Mouse (Mus musculus) layer of hippocampus, adult 2 months (tissue): ENCODE measurements around the gene Sema5a. TPM values are rescaled to one million over a fixed set of nuclear protein-coding genes. Genes with fewer than 3 reads are reported as not detected.

Experiments used
- DNase-seq, 2 experiments: peaks; one replicate each; pipeline ENCODE4 v3.0.0; 2022; ENCODE audit warnings: low spot score in 2 of 2
- H3K27ac ChIP-seq: fragments of 200-600 bp; 2 replicates; pipeline ENCODE4 v1.8.1; 2022
- H3K4me3 ChIP-seq: fragments of 200-600 bp; 2 replicates; pipeline ENCODE4 v1.8.1; 2022; ENCODE audit warnings: mild to moderate bottlenecking
- CTCF ChIP-seq: fragments of 200-600 bp; conservative IDR thresholded peaks from 2 replicates; pipeline ENCODE4 v1.8.1; 2022; ENCODE audit warnings: antibody characterized with exemption, mild to moderate bottlenecking, moderate library complexity
- total RNA-seq, 2 experiments: library from RNA; stranded (reverse); gene quantifications; 2 replicates each; pipeline ENCODE4 v1.2.3; 2021

Sema5a gene
- total RNA-seq, 2 experiments from 2014 or later, result 90.1 to 98.1 TPM

- no peak for TF ChIP-seq CTCF
These were observed 292.3 kb downstream of the Sema5a start for GRCm38 (mm10) chr15:32536755-32537503.

GRCm38 (mm10) chr15:32537504-32537792 is 292.8 kb downstream of the Sema5a start:
- DNase-seq, result no peak
- H3K4me3 ChIP-seq, result no peak overlapping the region
- TF ChIP-seq CTCF, result no peak
- H3K27ac ChIP-seq, result no peak overlapping the region

More at GRCm38 (mm10) chr15:32536755-32537503, 292.3 kb downstream of the Sema5a start:
- no peak for DNase-seq
- Histone ChIP-seq H3K27ac (no peak overlapping the region), H3K4me3 (no peak overlapping the region)

DNA sequence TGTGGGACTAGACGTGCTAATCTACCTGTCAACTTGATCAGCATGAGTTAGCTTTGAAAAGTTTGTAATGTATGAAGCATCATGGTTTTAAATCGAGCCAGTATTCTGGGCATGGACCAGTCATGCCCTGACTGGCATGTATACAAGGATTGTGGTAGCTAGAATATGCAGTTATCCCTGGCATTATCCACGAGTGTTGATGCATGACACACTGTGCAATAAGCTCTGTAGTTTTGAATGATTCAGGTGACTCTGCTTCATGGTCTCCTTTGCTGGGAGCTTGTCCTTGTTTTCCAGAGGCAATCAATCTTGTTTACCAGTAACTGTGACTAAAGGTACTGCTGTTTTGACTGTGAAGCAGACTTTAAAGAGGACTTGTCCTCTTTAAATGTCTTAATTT is 293.5 kb downstream of the Sema5a start:
- TF ChIP-seq CTCF, result no peak
- Histone ChIP-seq H3K27ac (no peak overlapping the region), H3K4me3 (no peak overlapping the region)
- DNase-seq, result no peak

GRCm38 (mm10) chr15:32542746-32543145 is 298.1 kb downstream of the Sema5a start:
- DNase-seq, result no peak
- Histone ChIP-seq H3K4me3 (no peak overlapping the region), H3K27ac (no peak overlapping the region)
- no peak for TF ChIP-seq CTCF

DNA sequence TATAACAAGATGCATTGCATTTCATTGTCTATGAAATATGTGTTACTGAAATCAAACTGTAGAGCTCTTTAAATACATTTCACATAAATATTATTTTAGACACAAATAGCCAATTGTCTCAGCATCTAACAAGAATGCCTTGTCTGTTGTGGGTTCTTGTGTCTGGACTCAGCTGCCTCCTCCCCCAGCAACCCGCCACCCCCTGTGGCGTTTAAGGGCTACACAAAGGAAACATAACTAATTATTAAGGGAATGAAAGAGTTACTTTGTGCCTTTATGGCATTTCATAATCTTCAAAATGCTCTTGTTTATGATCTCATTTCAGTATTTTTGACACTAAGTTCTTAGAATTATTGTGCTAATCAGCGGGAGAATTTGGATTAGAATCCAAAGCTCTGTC is 298.6 kb downstream of the Sema5a start:
- DNase-seq, result no peak
- TF ChIP-seq CTCF, result no peak

DNA sequence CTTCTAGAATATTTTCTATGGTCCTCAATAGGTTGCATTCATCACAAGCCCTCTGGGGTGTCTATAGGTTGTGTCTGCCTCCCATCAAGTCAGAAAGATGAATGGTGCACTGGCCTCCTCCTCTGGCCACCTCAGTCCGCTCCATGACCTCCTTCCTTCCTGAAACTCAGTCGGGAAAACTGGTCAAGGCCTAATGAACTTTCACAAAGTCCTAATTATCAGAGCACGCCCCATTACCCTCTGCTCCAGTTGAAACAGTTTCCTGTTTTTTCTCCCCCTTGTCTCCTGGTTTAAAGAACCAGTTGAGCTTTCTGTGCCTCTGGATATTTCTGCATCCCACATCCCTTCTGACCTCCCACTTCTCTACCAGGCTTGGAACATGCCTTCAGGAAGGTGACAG is 300.8 kb downstream of the Sema5a start:
- no peak for DNase-seq
- Histone ChIP-seq H3K27ac (no peak overlapping the region), H3K4me3 (no peak overlapping the region)
- TF ChIP-seq CTCF, result no peak

More for the DNA sequence above, 298.6 kb downstream of the Sema5a start:
- Histone ChIP-seq H3K27ac (no peak overlapping the region), H3K4me3 (no peak overlapping the region)

DNA sequence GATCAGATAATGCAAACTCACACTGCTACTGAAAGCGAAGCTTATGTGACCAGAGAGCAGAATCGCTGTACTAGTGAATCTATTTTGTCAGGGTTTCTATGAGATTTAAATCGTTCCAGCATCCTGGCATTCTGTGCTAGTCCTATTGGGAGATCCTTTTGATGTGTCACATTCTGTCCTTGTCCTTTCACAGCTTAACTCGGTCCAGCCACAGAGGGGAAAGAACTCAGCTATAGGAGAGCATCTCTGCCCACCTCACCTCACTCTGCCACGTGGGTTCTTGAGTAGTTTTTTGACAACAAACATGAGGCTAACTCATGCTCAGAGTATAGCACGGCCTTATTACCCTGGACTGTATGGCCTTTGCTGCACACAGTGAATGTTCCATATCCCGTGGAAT is 302.1 kb downstream of the Sema5a start:
- Histone ChIP-seq H3K27ac (no peak overlapping the region), H3K4me3 (no peak overlapping the region)
- TF ChIP-seq CTCF, result no peak
- DNase-seq, result no peak

DNA sequence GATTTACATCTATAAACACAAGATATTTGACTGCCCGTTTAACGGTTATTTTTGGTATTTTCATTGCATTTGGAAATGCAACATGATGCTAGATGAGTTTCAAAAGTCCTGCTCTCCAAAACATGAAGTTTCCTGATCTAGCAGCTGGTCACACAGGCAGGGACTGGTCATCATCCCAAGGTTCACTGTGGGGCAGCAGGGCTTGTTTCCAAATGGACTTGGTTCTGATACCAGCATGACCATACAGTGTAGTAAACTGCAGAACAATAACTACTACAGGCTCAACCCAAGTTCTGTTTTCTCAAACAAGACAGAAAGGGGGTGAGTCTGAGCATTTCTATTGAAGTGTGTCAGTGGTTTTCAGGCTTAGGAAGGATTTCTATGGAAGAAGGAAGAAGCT is 314.3 kb downstream of the Sema5a start:
- no peak overlapping the region for H3K27ac ChIP-seq
- TF ChIP-seq CTCF, result no peak
- no peak overlapping the region for H3K4me3 ChIP-seq
- DNase-seq, result no peak

- DNase-seq, result no peak
- Histone ChIP-seq H3K4me3 (no peak overlapping the region), H3K27ac (no peak overlapping the region)
- no peak for TF ChIP-seq CTCF
These were observed 318.0 kb downstream of the Sema5a start for GRCm38 (mm10) chr15:32562600-32562999.

GRCm38 (mm10) chr15:32568181-32568857 is 323.7 kb downstream of the Sema5a start:
- Histone ChIP-seq H3K4me3 (no peak overlapping the region), H3K27ac (0 out of 2 replicates have a peak overlapping the region, but pooled peaks have one; percentile 14)
- peak in 1 of 2 experiments; percentile 19 for DNase-seq
- peak; percentile 81 for TF ChIP-seq CTCF

DNA sequence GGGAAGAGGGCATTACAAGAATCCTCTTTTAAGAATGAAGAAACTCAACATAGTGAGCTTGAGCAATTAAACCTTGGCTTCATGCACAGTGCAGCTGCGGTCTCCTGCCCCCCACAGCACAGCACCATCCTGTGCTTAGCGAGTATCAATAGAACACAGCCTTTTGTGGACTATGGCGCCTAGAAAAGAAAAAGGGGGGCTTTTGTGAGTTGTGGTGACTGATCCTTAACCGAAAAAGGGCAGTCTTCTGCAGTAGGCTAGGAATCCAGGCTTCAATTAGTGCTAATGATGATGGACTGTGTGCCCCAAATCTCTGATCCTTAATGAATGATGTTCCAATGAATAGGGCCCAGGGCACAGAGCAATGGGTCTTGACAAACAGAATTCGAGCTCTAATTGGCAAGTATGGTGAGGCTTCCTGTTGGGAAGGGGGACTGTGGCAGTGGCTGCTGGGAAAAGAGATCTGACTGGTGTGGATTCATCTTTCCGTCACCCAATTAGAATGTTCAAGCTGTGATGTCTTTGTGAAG is 324.3 kb downstream of the Sema5a start:
- no peak for DNase-seq

GRCm38 (mm10) chr15:32574327-32574726 is 329.7 kb downstream of the Sema5a start:
- no peak overlapping the region for H3K4me3 ChIP-seq
- peak overlapping the region; percentile 33; the same call in 1 of the 2 replicates for H3K27ac ChIP-seq
- no peak for DNase-seq
- TF ChIP-seq CTCF, result no peak

More for the DNA sequence above, 324.3 kb downstream of the Sema5a start:
- Histone ChIP-seq H3K27ac (no peak overlapping the region), H3K4me3 (no peak overlapping the region)
- TF ChIP-seq CTCF, result no peak

DNA sequence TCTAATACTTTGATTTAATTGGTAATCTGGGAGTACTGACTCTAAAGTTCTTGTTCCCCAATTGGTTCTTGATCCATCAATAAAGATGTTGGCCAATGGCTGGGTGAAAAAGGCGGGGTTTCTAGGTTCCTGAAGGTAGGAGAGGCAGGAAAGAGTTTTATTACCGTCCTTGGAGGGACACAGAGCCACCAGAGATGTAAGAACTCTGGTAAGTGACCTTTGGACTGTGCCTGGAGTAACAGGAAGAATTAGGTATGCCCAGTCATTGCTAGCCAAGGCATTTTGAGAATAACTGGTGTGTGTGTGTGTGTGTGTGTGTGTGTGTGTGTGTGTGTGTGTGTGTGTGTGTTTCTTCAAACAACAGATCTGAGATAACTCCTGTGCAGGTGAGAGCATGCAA is 330.6 kb downstream of the Sema5a start:
- no peak overlapping the region for H3K27ac ChIP-seq
- no peak for DNase-seq
- H3K4me3 ChIP-seq, result no peak overlapping the region
- TF ChIP-seq CTCF, result no peak

GRCm38 (mm10) chr15:32579351-32579750 is 334.7 kb downstream of the Sema5a start:
- DNase-seq, result no peak
- TF ChIP-seq CTCF, result no peak
- Histone ChIP-seq H3K4me3 (no peak overlapping the region), H3K27ac (no peak overlapping the region)
